Comparison of ENCODE assay signal across 21 mouse cellular contexts in the genomic region with DNA sequence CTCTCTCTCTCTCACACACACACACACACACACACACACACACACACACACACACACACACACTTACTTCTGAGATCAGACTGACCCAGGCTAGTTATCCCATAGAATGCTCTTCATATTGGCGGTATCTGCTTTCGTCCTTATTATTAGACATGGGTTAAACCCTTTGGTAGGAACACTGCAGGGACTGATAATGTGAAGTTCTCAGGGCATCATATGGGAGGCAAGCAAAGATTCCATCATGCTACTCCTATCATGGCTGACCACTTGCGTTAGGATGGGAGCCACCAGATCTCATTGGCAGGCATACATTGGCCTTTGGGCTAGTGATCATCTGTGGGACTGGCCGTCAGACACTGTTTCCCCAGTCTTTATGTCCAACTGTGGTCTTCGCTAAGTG. TPM values are rescaled to one million over a fixed set of nuclear protein-coding genes. Genes with fewer than 3 reads are reported as not detected.
DNase-seq lines count a peak whose midpoint lies in the region; ATAC-seq and TF ChIP-seq lines count a peak whose summit lies in the region.
"Had no signal": no experiment of that assay in that cellular context is flagged by ENCODE, and none has a peak within 500 bp of the region (broad histone marks: within the 10 kb centered on the region; RNA-seq: fewer than 3 reads in every experiment).

No protein-coding gene starts in this region.

- H3K4me1 ChIP-seq in liver, embryonic 14.5 days (replicated peaks; ENCODE audit: control insufficient read depth in 2 of 2, insufficient read depth in 2 of 2, low read length in 1 of 2) = peaks cover 65 to 69% of the 10 kb centered on the region in 2 experiments
- peaks cover 58% of the 10 kb centered on the region for H3K4me1 ChIP-seq in midbrain, embryonic 15.5 days

- no peaks in the 10 kb centered on the region for H3K9me3 ChIP-seq in liver, embryonic 14.5 days (ENCODE audit: control insufficient read depth, low read length)
- no peaks in the 10 kb centered on the region for H3K9me3 ChIP-seq in midbrain, embryonic 15.5 days
- H3K9me3 ChIP-seq: forebrain, embryonic 13.5 days; heart, embryonic 10.5 days; heart, embryonic 15.5 days; hindbrain, embryonic 12.5 days had no signal

- peak; percentile 44 for ATAC-seq in erythroid progenitor cell, adult 5-6 weeks (replicated peaks; ENCODE audit: low FRiP score, poor library complexity, severe bottlenecking)
- peak; percentile 19 for ATAC-seq in liver, embryonic 14.5 days (ENCODE audit: insufficient read depth)
- no peak for ATAC-seq in midbrain, embryonic 15.5 days (replicated peaks)
- ATAC-seq: forebrain, embryonic 13.5 days; inflammation-experienced regulatory T-cells, adult 6 months had no signal

- no peak overlapping the region for H3K4me3 ChIP-seq in layer of hippocampus, adult 2 months
- no peak overlapping the region for H3K4me3 ChIP-seq in liver, embryonic 14.5 days (ENCODE audit: insufficient read depth in 1 of 2, low read depth in 2 of 2, low read length in 2 of 2)
- no peak overlapping the region for H3K4me3 ChIP-seq in midbrain, embryonic 15.5 days
- H3K4me3 ChIP-seq: forebrain, embryonic 13.5 days; heart, embryonic 10.5 days; heart, embryonic 15.5 days; hindbrain, embryonic 12.5 days had no signal

- peak overlapping the region; percentile 32; the same call in 1 of the 2 replicates for H3K27ac ChIP-seq in layer of hippocampus, adult 2 months
- peak overlapping the region; percentile 65 for H3K27ac ChIP-seq in liver, embryonic 14.5 days
- no peak overlapping the region for H3K27ac ChIP-seq in midbrain, embryonic 15.5 days
- H3K27ac ChIP-seq: heart, embryonic 10.5 days; heart, embryonic 15.5 days had no signal

- TF ChIP-seq CTCF in layer of hippocampus, adult 2 months (conservative IDR thresholded peaks at IDR 0.05) = no peak
- TF ChIP-seq CTCF in liver, embryonic 14.5 days (IDR thresholded peaks at IDR 0.05; ENCODE audit: low read depth) = no peak

- TF ChIP-seq EP300 in liver, embryonic 14.5 days (IDR thresholded peaks at IDR 0.05; ENCODE audit: low read depth) = peak; percentile 69

- H3K4me2 ChIP-seq in liver, embryonic 14.5 days (ENCODE audit: low read depth) = peak overlapping the region; percentile 35
- H3K4me2 ChIP-seq in midbrain, embryonic 15.5 days = no peak overlapping the region
- H3K4me2 ChIP-seq: forebrain, embryonic 13.5 days; heart, embryonic 15.5 days; lung, embryonic 14.5 days had no signal

- H3K27me3 ChIP-seq in liver, embryonic 14.5 days (ENCODE audit: control insufficient read depth, insufficient read depth, low read length) = no peaks in the 10 kb centered on the region
- no peaks in the 10 kb centered on the region for H3K27me3 ChIP-seq in midbrain, embryonic 15.5 days (replicated peaks)
- H3K27me3 ChIP-seq: forebrain, embryonic 13.5 days; heart, embryonic 15.5 days; hindbrain, embryonic 12.5 days had no signal

- no peaks in the 10 kb centered on the region for H3K36me3 ChIP-seq in liver, embryonic 14.5 days (replicated peaks; ENCODE audit: control insufficient read depth, insufficient read depth, low read depth)
- H3K36me3 ChIP-seq in midbrain, embryonic 15.5 days (replicated peaks) = no peaks in the 10 kb centered on the region
- H3K36me3 ChIP-seq: heart, embryonic 10.5 days; heart, embryonic 15.5 days; hindbrain, embryonic 12.5 days had no signal

- 38% methylated on average over 5 of the region's 5 CpGs for WGBS in liver, embryonic 14.5 days (ENCODE audit: insufficient replicate concordance)
- 89% methylated on average over 5 of the region's 5 CpGs for WGBS in midbrain, embryonic 15.5 days

- no peak for DNase-seq in layer of hippocampus, adult 2 months (ENCODE audit: low spot score in 2 of 2)
- no peak for DNase-seq in layer of hippocampus, adult 9-11 months
- no peak for DNase-seq in liver, embryonic 14.5 days (ENCODE audit: low read depth in 3 of 3, low spot score in 3 of 3)
- DNase-seq in cerebellum, adult 9-11 months = no peak
- DNase-seq in layer of hippocampus, adult 8-10 months (ENCODE audit: low spot score in 2 of 2) = no peak
- DNase-seq: adrenal gland, postnatal 25 days; cerebellum, adult 18-20 months; cerebellum, postnatal 25 days; gastrocnemius, postnatal 25 days; kidney, adult 11 months; kidney, postnatal 14 days; left cerebral cortex, postnatal 4 days; lung, embryonic 14.5 days; lung, postnatal 14 days had no signal

- H3K9ac ChIP-seq in liver, embryonic 14.5 days (replicated peaks) = peak overlapping the region; percentile 44
- no peak overlapping the region for H3K9ac ChIP-seq in midbrain, embryonic 15.5 days
- H3K9ac ChIP-seq: heart, embryonic 15.5 days; hindbrain, embryonic 12.5 days; lung, embryonic 14.5 days had no signal

RNA-seq across cellular contexts. Expression of a gene that starts 8.5 kb away (rescaled TPM):
- 10 to 100 TPM; 25.7 to 27.5 TPM for total RNA-seq in layer of hippocampus, adult 2 months (2021)
- 106 and 122 TPM in 2 replicates for total RNA-seq in erythroid progenitor cell, adult 5-6 weeks (2015; ENCODE audit: low replicate concordance)
- 105 and 126 TPM in 2 replicates for total RNA-seq in erythroid progenitor cell, adult 5-6 weeks (2017; ENCODE audit: low replicate concordance)
- polyA plus RNA-seq in liver, embryonic 14.5 days (2012; rRNA removed) = 6.1 and 6.4 TPM in 2 replicates
- 8.5 and 9.9 TPM in 2 replicates for polyA plus RNA-seq in liver, embryonic 14.5 days (2014; fragmentation: Nextera tagmentation; extraction: Ambion mirVana)
- 26.9 and 27.0 TPM in 2 replicates for polyA plus RNA-seq in midbrain, embryonic 15.5 days (2015; fragmentation: Nextera tagmentation; extraction: Ambion mirVana)
- total RNA-seq in layer of hippocampus, adult 8-10 months (2022) = 10 to 100 TPM; 22.0 to 27.7 (median 25.9) TPM

RNA-seq across cellular contexts. Expression of a gene that starts 37.5 kb away (rescaled TPM):
- 10 to 100 TPM; 23.6 to 25.0 TPM for total RNA-seq in layer of hippocampus, adult 2 months (2021)
- 69.2 and 73.8 TPM in 2 replicates for total RNA-seq in erythroid progenitor cell, adult 5-6 weeks (2015; ENCODE audit: low replicate concordance)
- total RNA-seq in erythroid progenitor cell, adult 5-6 weeks (2017; ENCODE audit: low replicate concordance) = 70.2 and 70.4 TPM in 2 replicates
- polyA plus RNA-seq in liver, embryonic 14.5 days (2012; rRNA removed) = 43.1 and 45.9 TPM in 2 replicates
- 90.6 and 94.2 TPM in 2 replicates for polyA plus RNA-seq in liver, embryonic 14.5 days (2014; fragmentation: Nextera tagmentation; extraction: Ambion mirVana)
- polyA plus RNA-seq in midbrain, embryonic 15.5 days (2015; fragmentation: Nextera tagmentation; extraction: Ambion mirVana) = 28.5 and 29.7 TPM in 2 replicates
- 10 to 100 TPM; 20.3 to 31.5 (median 25.9) TPM for total RNA-seq in layer of hippocampus, adult 8-10 months (2022)

RNA-seq across cellular contexts. Expression of a gene that starts 37.5 kb away (rescaled TPM):
- 1 to 10 TPM; 6.1 to 6.8 TPM for total RNA-seq in layer of hippocampus, adult 2 months (2021)
- 1.3 and 5.4 TPM in 2 replicates for total RNA-seq in erythroid progenitor cell, adult 5-6 weeks (2015; ENCODE audit: low replicate concordance)
- total RNA-seq in erythroid progenitor cell, adult 5-6 weeks (2017; ENCODE audit: low replicate concordance) = 0.08 and 0.64 TPM in 2 replicates
- polyA plus RNA-seq in liver, embryonic 14.5 days (2012; rRNA removed) = 1.3 TPM in 2 replicates
- polyA plus RNA-seq in liver, embryonic 14.5 days (2014; fragmentation: Nextera tagmentation; extraction: Ambion mirVana) = 1.1 and 1.2 TPM in 2 replicates
- 4.5 and 5.3 TPM in 2 replicates for polyA plus RNA-seq in midbrain, embryonic 15.5 days (2015; fragmentation: Nextera tagmentation; extraction: Ambion mirVana)
- 1 to 10 TPM; 6.2 to 7.5 (median 7.0) TPM for total RNA-seq in layer of hippocampus, adult 8-10 months (2022)

RNA-seq across cellular contexts. Expression of a gene that starts 51.0 kb away (rescaled TPM):
- total RNA-seq in layer of hippocampus, adult 2 months (2021) = 1 to 10 TPM; 1.4 to 3.3 TPM
- 2.9 TPM in 1 of 2 replicates, not detected in the other for total RNA-seq in erythroid progenitor cell, adult 5-6 weeks (2015; ENCODE audit: low replicate concordance)
- total RNA-seq in erythroid progenitor cell, adult 5-6 weeks (2017; ENCODE audit: low replicate concordance) = not detected in 2 replicates
- 0.11 and 0.23 TPM in 2 replicates for polyA plus RNA-seq in liver, embryonic 14.5 days (2012; rRNA removed)
- polyA plus RNA-seq in liver, embryonic 14.5 days (2014; fragmentation: Nextera tagmentation; extraction: Ambion mirVana) = 0.18 and 0.20 TPM in 2 replicates
- polyA plus RNA-seq in midbrain, embryonic 15.5 days (2015; fragmentation: Nextera tagmentation; extraction: Ambion mirVana) = 2.1 and 2.9 TPM in 2 replicates
- total RNA-seq in layer of hippocampus, adult 8-10 months (2022) = 1 to 10 TPM; 1.3 to 2.1 (median 1.8) TPM
- total RNA-seq: gastrocnemius, postnatal 25 days had no signal
- polyA plus RNA-seq: inflammation-experienced regulatory T-cells, adult 6 months had no signal
